Mouse (Mus musculus): ENCODE measurements around the gene Wbp4.
A peak's percentile ranks its signal among the peaks of the same experiment; 100 is the strongest.

- TF ChIP-seq ZKSCAN1 (IDR thresholded peaks at IDR 0.05; ENCODE audit: borderline replicate concordance, low read depth, low read length) (no peak), ZNF384 (IDR thresholded peaks at IDR 0.05; ENCODE audit: low read depth, low read length) (no peak), ETS1 (conservative IDR thresholded peaks at IDR 0.05; ENCODE audit: low read depth, low read length) (no peak; the same call in 1 of the 2 replicates), EP300 (IDR thresholded peaks at IDR 0.05; ENCODE audit: low read length) (peak; percentile 76)
These were observed 40.3 kb upstream of the Wbp4 start for GRCm38 (mm10) chr14:79521471-79522117.

All from CH12.LX (cell line).